Mouse (Mus musculus): ENCODE measurements around the gene St3gal4.
"Not testable (repeated sequence)": the region's sequence is repeated elsewhere in the genome, so short reads cannot be mapped to it uniquely, and the experiment has no call there.

Gene St3gal4

DNA sequence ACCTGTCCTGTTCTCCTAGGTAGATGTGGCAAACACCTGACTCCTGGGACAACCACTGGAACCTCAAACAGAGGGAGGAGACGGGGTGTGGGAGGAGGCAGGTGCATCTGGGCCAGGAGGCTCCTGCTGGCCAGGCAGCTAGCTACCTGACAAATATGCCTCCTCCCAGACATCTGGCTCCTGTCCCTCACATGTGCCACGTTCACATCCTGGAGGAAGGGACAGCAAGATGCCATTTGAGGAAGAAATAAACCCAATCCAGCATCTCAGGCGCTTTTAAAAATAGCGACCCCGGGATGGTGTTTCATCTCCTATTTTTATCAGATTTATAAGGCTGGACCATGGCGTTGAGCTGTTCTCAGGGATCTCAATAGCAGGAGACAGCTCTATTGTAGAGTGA, at the start of gene St3gal4:
Gene St3gal4 (minus strand): TSS at position 101 of the 400 bp plus-strand sequence.
- no peak for DNase-seq

DNA sequence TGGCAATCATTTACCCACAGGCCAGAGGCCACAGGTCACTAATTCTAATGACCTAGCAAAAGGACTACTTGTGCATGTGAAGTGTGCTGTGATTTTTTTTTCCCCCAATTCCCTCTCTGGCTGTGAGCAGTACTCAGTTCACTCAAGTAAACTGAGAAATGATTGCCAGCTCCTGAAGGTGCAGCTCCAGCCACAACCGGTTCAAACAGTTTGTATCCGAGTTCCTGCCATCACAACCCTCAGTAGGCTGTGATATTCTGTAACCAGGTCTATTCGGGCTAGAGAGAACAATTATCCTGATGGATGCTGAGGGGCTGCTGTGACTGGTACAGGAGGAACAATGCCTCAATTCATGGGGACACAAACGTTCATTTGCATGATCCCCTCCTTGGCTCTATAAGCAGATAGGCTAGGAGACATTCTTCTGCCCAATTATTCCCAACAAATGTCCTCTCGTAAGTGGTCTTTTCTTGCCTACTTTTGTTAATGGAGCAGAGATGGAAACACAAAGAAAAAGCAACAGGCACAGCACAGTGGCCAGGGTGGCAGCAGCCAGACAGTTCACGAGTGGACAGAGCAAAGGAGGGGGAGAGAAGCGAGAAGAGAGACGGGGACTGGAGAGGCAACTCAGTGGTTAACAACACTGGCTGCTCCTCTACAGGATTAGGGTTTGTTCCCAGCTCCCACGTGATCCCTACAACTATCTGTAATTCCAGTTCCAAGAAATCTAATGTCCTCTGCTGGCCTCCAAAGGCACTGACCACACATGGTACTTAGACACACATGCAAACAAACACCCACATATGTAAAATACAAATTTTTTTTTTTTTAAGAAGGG, 47.9 kb upstream of the St3gal4 start:
- no peak for DNase-seq

DNA sequence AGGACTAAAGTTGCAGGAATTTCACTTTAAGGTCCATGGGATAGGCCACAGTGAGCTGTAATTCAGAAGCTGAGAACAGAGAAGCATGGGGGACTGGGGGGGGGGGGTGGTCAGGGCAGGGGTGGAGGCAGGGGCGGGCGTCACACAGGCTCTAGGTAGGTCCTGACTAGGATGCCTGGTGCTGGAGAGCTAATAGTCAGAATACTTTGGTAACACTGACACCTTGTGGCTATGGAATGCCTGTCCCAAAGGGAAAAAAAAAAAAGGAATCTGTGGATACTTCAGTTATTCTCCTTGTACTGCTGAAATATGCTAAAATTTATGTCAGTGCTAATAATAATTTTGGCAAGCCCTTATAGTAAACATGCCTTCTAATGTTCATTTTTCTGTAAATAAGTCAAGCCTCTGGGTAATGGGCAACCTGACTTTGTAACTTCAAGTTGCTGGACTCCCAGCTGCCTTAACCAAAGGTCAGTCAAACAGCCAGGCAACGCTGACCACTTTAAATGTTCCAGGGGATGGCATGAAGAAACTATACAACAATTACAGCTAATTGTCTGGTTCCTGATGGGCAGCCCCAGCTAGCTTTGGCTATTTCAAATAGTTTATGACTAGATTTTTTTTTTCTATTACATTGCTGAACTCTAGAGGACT, 47.2 kb upstream of the St3gal4 start:
- DNase-seq: peak in 1 of 2 experiments; percentile 25

DNA sequence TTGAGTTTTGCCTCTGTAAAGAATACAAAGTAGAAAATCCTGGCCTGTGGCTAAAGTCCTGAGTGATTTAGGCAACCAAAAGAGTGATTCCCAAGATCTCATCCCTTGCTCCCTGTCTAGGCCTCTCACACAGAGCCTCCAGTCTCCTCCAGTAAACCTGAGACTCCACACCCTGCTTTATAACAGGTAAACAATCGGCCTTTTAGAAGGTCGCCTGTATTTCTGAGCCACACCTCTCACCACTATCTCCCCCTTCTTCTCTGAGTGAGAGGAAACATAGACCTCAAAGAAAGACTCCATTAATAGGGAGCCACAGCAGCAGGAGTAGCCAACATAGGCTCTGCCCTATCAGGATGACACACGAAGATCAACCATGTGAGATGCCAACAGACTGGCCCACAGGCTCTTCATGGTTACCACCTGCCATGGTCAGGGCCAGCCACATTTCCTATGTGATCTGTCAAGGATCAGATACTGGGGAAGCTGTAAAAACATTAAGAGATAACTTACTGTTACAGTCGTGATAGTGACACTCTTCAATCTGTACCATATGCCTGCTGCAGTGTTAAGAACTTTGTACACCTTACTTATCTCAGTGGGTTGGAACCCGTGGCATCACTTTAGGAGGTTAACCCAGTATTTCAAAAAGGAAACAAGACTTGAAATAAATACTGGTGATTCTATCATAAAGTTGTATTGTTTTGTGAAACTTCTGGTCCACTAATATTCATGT, 45.2 kb upstream of the St3gal4 start:
- DNase-seq: no peak

DNA sequence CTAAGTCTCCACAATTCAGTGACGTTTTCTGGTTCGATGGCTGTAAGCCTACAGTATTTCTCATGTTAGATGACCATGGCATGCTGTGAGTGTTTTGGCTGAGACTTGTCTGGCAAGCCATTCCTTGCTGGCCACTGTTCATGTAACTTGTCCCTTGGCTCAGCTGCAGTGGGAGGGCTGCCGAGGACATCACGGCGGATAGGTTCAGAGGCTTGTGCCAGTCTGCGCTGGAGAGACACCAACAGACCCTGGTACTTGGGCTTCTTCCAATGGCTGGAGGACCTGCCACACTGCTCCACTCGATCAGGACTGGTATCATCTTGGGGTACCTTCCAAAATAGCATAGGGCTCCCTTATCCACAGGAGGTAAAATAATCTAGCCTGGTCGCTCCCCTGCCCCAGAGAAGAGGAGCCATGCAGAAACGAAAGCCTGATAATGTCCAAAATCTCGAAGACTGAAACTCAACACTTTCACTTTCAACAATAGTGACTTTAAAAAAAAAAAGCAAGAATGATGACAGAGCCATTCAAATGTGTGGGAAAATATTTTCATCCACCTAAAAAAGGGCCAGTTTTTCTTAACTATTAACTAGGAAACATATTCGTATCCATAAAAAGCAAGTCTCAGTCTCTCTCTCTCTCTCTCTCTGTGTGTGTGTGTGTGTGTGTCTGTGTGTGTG, 44.1 kb upstream of the St3gal4 start:
- DNase-seq: peak; percentile 81 to 83

DNA sequence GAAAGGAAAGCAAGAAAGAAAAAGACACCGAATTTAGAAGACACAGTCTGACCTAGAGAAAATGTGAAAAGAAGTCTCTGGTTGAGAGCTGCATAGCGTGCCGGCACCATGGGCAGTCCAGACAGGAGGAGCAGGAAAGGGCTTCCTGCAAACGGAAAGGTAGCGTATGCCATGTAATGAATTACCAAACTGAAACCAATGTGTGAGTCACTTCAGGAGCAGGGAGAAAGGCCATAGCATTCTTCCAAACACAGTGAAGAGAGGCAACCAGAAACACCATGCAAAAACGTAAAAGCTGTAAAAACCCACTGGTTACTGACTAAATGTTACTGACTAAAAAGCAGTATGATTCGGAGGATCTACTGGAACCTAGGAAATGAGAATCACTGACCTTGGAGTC, 42.7 kb upstream of the St3gal4 start:
- no peak for DNase-seq

DNA sequence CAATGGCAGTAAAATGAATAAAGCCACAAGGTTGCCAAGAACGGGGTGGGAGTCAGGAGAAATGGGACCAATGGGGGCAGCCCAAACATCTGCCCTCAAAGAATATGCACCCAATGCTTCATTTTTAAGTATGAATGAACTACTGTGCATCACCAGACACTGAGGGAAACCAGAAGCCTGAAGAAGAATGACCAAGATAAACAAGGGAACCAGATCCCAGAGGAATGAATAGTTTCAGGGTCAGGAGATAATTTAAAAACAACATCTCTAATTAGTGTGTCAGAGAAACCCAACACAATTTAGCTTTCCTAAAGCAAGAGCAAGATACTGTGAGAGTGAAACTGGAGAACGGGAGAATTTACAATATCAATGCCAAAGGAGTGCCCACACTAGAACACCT, 41.6 kb upstream of the St3gal4 start:
- DNase-seq: no peak

DNA sequence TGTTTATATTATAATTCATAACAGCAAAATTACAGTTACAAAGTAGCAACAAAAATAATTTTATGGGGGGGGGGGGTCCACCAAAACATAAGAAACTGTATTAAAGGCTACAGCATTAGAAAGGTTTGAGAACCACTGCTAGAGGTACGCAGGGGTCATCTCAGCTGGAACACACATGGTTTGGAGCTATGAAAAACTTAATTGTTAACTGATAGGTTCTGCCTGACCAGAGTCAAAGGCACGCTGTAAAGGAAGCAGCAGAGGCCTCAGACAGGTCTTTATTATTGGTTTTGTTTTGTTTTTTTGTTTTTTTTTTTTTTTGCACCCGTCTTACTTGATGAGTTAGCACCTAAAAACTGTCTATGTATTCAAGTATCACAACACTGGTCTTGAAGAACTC, 39.4 kb upstream of the St3gal4 start:
- DNase-seq: no peak

DNA sequence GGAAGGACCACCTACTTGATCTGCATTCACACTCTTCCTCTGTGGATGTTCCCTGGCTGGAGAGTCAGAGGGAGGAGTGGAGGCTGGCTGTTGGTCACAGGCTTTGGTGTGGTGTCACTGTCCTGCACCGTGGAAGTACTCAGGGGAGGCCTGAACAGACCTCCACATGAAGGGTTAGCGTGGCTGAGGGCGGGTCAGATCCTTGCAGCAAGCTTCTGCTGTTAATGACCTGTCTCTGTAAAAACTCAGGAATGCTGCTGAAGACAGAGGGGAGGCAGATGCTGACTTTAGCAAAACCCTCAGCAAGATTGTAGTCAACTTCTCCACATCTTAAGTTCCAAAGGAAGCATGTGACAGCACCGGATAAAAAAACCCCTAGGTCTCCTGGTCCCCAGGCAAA, 37.8 kb upstream of the St3gal4 start:
- no peak for DNase-seq

DNA sequence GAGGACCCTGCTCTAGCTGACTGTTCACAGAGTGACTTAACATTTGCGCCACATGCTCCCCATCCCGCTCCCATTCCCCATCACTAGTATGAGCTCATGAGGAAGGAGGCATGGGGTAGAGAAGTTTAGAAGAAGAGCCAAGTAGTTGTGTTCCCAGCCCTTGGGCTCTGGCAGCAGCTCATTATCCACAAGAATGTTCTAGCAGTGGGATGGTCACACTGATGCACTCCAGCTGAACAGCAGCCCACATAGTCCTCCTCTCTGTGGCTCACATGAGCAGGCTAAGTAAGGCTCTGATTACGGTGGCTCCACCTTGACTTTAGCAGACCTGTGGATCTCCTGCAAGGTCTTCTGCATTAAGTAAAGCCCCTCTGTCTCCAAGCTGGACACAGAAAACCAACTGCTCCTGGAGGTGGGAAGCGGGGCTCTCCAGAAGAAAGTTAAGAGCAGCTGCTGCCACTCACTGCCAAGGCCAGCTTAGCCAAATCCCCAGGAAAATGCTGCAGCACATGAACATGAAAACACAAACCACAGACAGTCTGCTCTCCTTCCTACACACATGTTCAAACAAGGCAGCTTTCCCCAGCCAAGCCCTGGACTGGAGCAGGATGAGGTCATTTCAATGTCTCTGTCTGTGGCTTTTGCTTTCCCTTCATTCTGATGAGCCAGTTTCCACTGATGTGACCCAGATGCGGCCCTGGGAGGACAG, 37.1 kb upstream of the St3gal4 start:
- DNase-seq: no peak

DNA sequence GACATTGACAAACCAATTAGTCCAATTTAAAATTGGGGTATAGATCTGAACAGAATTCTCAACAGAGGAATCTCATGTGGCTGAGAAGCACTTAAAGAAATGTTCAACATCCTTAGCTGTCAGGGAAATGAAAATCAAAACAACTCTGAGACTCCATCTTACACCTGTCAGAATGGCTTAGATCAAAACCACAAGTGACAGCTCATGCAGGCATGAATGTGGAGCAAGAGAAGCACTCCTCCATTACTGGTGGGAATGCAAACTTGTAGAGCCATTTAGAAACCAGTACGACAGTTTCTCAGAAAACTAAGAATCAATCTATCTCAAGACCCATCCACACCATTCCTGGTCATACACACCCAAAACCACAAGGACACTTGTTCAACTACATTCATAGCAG, 33.9 kb upstream of the St3gal4 start:
- no peak for DNase-seq

DNA sequence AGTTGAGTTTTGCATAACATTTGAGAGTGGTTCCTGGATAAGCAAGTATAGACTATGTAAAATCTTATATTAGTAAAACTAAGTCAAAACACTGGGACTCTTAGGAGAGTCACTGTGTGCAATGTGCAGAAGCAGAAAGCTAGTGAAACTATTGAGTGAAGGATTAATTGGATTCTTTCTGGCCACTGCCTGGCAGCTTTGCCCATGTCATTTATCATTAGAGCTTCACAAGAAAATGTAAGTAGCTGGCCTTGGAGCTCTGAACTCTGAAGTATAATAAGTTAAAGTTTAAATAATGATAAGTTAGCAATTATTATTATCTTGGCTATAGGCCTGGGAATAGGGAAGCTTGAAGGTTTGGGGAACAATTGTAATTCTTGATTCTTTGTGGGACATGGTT, 29.8 kb upstream of the St3gal4 start:
- DNase-seq: not testable (repeated sequence)

DNA sequence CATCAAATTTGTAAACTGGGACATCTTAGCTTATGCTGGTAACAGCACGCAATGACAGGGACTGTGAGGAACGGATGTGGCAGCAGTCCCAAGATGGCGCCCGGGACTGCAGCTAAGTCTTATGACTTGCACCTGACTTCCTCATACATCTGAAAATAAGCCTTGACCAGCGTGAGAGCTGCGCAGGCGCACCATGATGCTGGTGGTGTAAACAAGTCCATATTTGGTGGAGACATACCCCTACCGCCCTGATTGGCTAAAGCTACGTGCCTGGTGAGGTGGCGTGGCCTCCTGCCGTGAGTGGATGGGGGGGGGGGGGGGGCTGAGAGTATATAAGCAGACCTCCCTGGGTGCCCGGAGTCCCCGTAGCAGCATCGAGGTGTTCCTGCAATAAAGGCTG, 28.2 kb upstream of the St3gal4 start:
- DNase-seq: not testable (repeated sequence)

DNA sequence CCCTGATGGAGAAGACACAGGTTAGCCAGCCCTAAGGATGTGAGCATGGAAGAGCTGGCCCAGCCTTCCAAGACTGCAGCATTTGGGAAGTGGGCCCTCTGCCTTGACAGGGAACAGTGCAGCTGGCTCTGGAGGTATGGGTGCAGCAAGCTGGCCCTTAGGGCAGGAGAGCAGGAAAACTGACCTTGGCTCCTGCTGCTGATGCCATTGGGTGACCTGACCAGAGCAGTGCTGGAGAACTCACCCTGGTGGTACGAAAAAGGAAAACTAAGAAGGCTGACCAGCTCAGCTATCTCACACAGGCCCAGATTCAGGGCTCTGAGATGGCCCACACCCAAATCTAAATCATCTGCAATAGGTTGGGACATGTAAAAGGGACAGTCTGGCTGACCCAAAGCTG, 26.8 kb upstream of the St3gal4 start:
- DNase-seq: no peak

DNA sequence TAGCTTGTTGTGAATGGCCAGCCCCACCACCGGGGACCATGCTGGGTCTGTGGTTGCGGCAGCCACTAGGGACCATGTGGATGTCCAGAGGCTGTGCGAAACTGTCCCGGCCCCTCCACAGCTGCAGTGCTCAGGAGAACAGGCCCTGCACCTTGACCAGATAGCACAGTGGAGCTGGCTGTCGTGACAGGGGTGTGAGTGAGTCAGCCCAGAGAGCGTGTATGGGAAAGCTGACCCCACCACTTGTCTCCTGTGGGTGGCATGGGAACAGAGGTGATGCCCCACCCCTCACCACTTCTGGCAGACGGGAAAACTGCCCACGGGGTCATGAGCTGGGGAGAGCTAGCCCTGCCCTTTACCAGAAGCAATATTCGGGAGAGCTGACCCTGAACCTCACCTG, 26.1 kb upstream of the St3gal4 start:
- DNase-seq: no peak

DNA sequence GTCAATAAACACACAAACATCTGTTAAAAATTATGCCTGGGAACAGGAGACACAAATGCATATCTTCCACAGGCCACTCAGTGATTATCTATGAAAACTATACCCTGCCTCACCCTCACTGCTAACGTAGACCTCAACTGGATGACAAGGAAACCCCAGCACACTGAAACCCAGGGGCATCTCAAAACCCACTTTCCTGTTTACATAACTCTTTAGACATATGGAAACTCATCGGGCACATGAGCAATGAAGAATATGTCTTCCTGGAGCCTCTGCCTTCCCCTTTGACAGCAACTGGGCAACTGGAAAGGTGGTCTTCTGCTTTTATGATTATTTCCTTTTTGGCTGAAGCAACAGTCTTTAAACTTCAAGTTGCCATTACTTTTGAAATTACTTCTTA, 23.2 kb upstream of the St3gal4 start:
- no peak for DNase-seq

DNA sequence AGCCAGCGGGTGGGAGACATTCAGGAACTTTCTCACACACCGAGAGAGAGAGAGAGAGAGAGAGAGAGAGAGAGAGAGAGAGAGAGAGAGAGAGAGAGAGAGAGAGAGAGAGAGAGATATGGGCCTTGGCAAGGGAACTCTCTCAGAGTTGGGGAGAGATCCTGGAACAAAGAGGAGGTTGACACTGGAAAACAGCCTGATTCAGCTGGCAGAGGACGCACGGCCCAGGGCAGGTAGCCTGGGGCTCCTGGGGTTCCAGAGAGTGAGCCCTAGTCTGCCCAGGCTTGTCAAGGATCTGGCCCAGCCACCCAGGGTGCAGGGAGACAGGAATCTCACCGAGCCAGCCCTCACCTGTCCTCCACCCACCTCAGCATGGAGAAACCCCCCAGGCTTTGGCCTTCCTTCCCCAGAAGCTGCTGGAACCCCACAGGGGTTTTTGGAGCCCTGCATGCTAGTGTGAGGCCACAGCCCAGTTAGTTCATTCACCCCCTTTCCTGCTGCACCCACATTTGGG, 20.2 kb upstream of the St3gal4 start:
- no peak for DNase-seq

DNA sequence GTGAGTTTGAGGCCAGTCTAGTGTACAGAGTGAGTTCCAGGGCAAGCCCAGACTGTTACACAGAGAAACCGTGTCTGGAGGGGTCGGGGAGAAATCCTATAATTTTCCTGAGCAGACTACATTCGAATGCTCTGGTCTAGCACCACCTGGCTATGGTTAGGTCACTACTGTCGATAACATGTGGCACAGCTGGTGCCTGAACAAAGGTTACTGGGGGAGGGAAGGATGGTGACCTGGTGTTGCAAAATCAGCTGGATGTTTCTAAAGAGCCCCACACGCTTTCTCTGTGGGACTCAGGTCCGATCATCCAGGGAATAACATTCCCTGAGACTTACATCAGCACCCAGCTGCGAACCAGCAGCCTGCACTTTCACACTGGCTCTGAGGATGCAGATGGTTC, 19.0 kb upstream of the St3gal4 start:
- no peak for DNase-seq

DNA sequence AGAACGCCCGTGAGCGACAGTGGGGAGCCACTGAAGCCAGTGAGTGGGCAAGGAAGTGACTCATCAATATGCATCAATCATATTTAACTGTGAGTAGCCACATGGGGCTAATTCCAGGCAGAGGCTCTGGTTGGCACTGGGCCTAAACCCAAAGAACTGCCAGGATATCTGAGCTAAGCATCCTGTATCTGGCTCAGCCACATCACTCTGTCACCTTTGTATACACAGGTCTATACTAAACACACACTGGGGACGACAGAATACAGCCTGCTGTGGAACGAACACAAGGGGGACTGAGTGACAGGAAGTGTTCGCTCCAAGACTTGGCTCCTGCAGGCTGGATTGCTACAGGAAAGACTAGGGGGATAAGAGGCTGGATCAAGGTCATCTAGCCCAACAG, 16.5 kb upstream of the St3gal4 start:
- DNase-seq: peak; percentile 48 to 50

DNA sequence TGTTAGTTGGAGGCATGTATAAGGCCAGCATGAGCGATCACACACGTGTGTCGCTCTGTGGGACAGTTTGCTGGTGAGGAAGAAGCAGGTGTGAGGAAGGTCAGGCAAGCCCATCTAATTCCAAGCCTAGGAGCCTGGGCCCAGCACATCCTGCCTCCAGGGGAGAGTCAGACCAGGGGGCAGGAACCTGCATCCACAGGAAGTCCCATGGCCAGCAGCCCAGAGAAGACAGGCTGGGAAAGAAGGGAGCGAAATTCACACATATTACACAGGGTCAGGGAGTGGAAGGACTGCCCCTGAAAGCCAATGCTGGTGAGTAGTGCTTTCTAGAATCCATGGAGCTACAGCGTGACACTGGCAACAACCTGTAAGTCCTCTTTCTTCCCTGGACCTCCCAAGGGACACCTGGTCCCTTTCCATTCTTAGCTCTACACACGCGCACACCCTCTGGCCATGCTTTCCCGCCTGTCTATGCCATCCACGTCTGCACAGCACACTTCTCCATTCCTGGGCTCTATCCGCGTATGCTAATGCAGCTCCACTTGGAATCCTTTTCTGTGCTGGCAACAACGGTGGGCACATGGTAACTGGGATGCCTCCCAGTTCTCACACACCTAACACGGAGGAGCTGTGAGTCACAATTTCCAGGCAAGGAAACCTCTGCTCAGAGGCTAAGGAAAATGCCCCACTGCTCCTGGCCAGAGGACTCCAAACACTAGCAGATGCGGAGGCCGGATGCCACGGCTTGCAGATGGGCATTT, 12.7 kb upstream of the St3gal4 start:
- no peak for DNase-seq

DNA sequence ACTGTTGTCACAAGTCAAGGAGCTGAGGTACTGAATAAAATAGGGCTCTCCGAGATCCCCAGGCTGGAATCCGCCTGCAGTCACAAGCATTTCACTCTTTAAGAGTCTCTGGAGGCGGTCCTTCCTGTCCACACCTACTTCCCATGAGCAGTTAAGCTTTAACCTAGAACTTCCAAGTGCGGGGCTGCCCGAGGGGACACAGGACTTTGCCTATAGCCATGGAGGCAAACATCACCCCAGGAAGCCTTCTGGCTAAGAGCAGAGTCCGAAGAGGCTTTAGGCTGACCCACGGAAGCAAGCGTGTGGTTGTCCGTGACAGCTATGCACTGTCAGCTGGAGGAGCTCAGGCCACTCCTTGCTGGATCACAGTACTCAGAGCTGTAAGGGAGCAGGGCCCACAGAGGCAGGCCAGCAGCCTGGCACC, 9.9 kb upstream of the St3gal4 start:
- no peak for DNase-seq

DNA sequence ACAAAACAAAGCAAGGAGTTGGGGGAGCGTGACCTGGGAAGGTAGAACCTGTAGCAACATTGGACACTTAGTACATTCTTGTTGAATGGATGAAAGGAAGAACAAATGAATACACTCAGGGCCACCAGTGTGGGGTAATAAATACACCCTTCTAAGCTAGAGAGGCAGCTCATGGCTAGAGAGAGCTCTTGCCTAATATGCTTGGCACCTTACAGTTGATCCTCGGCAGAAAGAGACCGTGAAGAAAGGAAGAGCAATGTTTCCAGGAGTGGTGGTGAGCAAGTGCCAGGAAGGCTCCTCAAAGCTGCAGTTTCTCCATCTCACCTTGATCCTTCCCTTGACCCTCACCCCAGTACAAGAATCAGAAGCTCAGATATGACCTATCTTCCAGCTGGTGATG, 9.5 kb upstream of the St3gal4 start:
- DNase-seq: no peak
